Mouse (Mus musculus): ENCODE data around the gene Il18bp.

The Il18bp gene

GRCm38 (mm10) chr7:102000921-102001630, 17.4 kb downstream of the Il18bp start:
- DNase-seq = peak; percentile 98

DNA sequence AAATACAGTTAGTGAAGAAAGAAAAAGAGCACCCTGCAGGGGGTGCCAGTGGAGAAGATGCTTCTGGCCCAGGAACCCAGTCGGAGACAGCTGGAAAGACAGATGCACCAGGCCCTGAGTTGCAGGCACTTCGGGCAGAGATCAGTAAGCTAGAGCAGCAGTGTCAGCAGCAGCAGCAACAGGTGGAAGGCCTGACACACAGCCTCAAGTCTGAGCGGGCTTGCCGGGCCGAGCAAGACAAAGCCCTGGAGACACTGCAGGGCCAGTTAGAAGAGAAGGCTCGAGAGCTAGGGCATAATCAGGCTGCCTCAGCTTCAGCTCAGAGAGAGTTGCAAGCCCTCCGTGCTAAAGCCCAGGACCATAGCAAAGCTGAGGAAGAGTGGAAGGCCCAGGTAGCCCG, 18.2 kb downstream of the Il18bp start:
- no peak for DNase-seq

- no peak for DNase-seq
Measured at GRCm38 (mm10) chr7:101999461-102000151, 18.9 kb downstream of the Il18bp start.

DNA sequence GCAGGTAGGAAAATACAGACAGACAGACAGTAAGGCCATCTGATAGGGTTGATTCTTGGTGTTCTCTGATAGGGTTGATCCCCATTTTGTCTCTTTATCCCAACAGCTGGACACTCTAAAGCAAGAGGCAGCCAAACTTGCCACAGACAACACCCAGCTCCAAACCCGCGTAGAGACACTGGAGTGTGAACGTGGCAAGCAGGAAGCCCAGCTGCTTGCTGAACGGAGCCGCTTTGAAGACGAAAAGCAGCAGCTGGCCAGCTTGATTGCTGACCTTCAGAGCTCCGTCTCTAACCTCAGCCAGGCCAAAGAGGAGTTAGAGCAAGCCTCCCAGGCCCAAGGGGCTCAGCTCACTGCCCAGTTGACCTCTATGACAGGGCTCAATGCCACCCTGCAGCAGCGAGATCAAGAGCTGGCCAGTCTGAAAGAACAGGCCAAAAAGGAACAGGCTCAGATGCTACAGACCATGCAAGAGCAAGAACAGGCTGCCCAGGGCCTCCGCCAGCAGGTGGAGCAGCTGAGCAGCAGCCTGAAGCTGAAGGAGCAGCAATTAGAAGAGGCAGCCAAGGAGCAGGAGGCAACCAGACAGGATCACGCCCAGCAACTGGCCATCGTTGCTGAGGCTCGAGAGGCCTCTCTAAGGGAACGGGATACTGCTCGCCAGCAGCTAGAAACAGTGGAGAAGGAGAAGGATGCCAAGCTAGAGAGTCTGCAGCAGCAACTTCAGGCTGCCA, 20.1 kb downstream of the Il18bp start:
- peak; percentile 98 for DNase-seq

GRCm38 (mm10) chr7:101994241-101994640, 24.2 kb downstream of the Il18bp start:
- DNase-seq = no peak

GRCm38 (mm10) chr7:101985081-101985480, 33.4 kb downstream of the Il18bp start:
- no peak for DNase-seq

DNA sequence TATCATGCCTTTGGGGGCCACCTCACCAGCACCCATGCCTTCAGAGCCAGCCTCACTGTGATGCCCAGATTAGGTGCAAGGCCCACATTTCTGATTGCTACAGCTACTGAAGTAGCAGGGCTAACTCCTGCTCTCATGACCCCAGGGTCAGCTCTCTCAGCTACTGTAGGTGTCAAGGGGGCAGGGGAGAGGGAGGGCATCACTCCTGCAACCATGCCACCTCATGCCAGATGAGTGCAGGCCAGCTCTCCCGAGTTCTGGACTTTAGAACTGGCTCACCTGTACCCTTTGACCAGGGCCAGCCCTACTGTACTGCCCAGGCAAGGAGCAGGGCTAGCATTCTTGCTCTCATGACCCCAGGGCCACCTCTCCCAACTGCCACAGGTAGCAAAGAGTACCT, 35.8 kb downstream of the Il18bp start:
- DNase-seq = peak; percentile 85

GRCm38 (mm10) chr7:101974505-101974904, 44.0 kb downstream of the Il18bp start:
- peak; percentile 97 for DNase-seq

DNA sequence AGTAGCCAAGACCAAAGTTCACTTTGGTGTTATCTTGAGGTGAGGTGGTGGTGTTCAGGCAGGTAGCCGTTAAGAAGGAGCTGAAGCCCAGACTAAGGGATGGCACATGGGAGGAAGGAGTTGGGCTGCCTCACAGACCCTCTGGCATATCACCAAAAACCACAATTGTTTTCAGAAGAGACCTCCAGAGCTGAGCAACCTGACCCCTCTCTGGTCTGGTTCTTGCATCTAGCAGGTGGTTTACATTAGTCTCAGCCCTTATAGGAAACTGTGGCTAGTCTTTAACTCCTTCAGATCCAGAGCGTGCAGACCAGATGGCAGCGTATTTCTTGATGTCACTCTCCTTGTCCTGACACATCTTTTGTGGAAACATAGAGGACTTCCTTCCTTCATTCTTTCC, 44.8 kb downstream of the Il18bp start:
- no peak for DNase-seq

DNA sequence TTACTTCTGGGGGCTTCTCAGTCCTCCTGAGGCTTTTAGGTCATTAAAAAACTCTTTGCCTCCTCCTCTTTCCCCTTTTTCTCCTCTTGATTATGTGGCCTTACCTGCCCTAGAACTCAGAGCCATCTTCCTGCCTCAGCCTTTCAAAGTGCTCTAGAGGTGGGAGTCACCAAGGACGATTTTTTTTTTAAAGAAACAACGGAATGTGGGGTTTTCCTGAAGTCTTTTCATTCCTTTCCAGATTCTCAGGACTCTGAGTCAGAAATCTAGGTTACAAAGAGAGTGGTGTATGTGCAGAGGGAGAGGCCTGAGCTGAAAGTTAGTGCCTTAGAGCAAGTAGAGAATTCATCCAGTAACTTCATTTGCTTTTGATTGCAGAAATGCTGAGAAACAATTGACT, 46.8 kb downstream of the Il18bp start:
- no peak for DNase-seq

GRCm38 (mm10) chr7:101970821-101971461, 47.5 kb downstream of the Il18bp start:
- DNase-seq = peak; percentile 98

DNA sequence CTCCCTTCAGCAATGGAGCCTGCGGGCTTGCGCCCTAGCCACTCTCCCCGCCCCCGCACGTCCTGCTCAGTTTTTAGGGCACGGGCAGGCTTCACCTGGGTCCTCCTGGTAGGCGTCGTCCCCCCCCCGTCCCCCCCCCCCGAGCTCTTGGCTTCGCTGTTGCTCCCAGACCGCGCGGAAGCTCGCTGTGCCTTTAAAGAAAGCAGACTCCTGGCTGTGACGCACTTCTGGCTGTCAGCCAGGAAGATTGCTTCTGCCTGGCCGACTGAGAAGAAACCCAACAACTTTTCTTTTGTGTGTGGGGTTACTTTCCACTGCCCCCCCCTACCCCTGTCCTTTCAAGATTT, 48.1 kb downstream of the Il18bp start:
- DNase-seq = peak; percentile 99

DNA sequence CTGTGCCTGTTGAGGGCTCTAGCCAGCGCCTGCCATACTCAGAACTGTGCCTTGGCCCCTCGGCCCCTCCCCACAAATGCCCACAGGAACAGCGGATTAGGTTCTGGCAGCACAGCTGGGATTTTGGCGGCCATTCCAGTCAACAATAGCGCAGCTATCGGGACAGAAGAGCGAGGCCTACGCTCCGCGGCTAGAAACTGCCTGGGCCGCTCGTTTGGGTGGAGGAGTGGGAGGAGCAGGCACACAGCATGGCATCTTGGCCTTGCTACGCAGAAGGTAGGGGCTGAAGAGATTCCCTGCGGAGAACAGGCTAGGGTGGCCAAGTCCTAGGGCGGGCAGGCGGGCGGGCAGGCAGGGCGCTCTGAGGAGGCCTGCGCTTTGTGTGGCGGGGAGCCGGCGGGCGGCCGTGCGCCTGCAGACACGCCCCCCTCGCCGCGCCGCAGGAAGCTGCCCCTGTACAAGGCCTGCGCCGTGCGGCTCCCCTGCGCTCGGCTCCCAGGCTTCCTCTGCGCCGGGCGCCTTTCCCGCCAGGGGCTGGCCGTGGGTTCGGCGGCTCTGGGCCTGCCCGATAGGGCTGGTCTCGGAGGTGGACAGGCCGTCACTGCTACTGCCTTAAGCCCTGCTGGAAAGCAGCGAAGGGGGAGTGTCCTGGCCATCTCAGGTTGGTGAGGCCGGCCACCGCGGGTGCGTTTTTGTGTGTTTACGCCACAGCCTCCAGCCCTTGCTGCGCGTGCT, 48.6 kb downstream of the Il18bp start:
- DNase-seq = peak; percentile 99

- DNase-seq = peak; percentile 82
Measured at GRCm38 (mm10) chr7:101968751-101969150, 49.7 kb downstream of the Il18bp start.

GRCm38 (mm10) chr7:101967256-101967655, 51.2 kb downstream of the Il18bp start:
- peak; percentile 31 for DNase-seq

- peak; percentile 79 for DNase-seq
Measured at GRCm38 (mm10) chr7:101965606-101966005, 52.9 kb downstream of the Il18bp start.

All from heart, adult 11 months (tissue).